Mouse (Mus musculus) adrenal gland, postnatal 10 days (tissue): Measurements from ENCODE around the gene Hist1h2bf. TPM values are rescaled to one million over a fixed set of nuclear protein-coding genes. Genes with fewer than 3 reads are reported as not detected.
"Not testable (repeated sequence)": the region's sequence is repeated elsewhere in the genome, so short reads cannot be mapped to it uniquely, and the experiment has no call there.

Experiments used
- DNase-seq: peaks from one replicate; pipeline ENCODE4 v3.0.0; 2021; ENCODE audit warnings: mixed read lengths
- long read RNA-seq, 2 experiments: library from polyadenylated mRNA; stranded (forward); transcript quantifications; one replicate each; pipeline ENCODE4 v2.0.0; 2021
- total RNA-seq, 2 experiments: library from RNA; stranded (reverse); gene quantifications; 2 replicates each; pipeline ENCODE4 v1.2.3; 2021

Gene Hist1h2bf
- total RNA-seq = 100 to 1,000 TPM; 168 to 215 TPM
- long read RNA-seq, experiment 1 = 0 reads
- long read RNA-seq, experiment 2 = 0 reads

DNA sequence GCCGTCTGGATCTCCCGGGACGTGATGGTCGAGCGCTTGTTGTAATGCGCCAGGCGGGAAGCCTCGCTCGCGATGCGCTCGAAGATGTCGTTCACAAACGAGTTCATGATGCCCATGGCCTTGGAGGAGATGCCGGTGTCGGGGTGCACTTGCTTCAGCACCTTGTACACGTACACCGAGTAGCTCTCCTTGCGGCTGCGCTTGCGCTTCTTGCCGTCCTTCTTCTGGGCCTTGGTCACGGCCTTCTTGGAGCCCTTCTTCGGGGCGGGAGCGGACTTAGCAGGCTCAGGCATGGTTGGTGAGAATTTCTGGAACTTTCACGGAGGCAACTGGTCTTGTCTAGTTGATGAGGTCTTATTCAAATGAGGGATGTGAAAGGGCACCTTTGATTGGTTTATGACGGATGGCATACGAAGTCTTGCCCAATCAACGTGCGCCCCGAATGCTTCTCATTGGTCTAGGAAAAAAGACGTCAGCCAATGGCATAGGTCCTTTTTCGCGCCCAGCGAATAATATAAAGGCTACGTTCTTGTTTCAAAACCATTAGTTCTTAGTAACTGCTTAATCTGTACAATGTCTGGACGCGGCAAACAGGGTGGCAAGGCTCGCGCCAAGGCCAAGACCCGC, at the start of gene Hist1h2bf, which contains the start of gene Hist1h2ad:
Gene Hist1h2bf, minus strand, starts transcription at position 299 of the 627 bp plus-strand sequence.
Gene Hist1h2ad, plus strand, starts transcription at position 484 of the 627 bp plus-strand sequence.
- peak; percentile 88 for DNase-seq

DNA sequence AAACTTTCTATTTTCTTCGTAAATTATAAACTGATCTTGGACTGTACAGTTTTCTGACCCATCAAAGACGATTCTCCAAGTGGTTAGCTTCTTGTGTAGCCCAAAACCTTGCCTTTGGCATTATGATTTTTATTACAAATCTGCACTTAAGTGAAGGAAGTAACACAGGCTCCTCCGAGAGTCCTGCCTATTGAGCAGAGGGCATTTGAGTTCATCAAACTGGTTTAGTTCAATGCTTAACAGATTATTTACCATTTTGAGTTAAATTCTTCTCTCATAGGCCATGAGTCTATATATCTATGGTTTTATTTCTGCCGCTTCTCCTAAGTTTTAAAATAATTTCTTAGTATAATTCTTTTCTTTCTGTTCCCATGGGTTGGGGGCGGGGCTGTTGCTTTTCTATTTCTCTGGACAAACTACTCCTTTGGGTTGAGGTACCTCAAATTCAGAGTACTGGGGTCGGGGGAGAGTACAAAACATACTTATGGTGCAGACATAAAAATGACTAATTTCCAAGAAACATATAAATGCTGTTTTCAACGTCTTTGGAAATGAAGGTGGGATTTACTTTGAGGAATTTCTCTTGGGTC, 49.0 kb upstream of the Hist1h2bf start:
- peak; percentile 13 for DNase-seq

DNA sequence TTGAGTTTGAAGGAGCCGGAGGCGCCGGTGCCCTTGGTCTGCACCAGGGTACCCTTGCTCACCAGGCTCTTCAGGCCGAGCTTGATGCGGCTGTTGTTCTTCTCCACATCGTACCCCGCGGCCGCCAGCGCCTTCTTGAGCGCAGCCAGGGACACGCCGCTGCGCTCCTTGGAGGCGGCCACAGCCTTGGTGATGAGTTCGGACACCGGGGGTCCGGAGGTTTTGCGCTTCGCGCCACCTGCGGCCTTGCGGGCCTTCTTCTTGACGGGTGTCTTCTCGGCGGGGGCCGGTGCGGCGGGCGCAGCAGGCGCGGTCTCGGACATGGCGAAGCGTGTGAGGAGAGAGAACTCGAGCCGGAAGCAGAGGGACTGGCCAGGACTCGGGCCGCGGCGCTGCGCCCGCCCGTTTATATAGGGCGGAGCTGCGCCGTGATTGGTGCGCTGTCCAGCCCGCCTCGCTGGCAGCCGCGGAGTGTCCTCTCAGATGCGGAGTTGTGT, 48.2 kb upstream of the Hist1h2bf start, which contains the start of gene Hist1h1e:
Gene Hist1h1e, minus strand, starts transcription at position 384 of the 497 bp plus-strand sequence.
- peak; percentile 97 for DNase-seq

DNA sequence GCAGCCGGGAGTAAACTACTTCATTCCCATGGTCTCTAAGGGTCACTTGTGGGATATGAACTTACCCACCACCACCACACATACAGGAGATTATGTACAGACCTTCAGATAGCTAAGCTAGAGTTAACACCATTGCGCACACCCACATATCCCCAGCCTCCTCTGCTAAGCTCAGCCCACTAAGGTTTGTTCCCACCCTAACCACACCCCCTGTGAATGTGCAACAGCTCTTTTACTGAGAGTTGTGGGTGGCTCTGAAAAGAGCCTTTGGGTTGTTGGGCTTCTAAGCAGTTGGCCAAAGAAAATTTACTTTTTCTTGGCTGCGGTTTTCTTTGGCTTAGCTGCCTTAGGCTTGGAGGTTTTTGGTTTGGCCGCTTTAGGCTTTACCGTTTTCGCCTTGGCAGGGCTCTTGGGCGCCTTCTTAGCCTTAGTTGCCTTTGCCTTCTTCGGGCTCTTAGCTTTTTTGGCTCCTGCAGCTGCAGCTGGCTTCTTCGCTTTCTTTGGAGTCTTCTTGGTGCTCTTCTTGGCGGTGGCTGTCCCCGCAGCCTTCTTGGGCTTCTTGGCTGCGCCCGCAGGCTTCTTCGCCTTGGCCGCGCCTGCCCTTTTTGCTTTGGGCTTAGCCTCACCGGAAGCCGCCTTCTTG, 47.7 kb upstream of the Hist1h2bf start:
- DNase-seq = peak; percentile 82

DNA sequence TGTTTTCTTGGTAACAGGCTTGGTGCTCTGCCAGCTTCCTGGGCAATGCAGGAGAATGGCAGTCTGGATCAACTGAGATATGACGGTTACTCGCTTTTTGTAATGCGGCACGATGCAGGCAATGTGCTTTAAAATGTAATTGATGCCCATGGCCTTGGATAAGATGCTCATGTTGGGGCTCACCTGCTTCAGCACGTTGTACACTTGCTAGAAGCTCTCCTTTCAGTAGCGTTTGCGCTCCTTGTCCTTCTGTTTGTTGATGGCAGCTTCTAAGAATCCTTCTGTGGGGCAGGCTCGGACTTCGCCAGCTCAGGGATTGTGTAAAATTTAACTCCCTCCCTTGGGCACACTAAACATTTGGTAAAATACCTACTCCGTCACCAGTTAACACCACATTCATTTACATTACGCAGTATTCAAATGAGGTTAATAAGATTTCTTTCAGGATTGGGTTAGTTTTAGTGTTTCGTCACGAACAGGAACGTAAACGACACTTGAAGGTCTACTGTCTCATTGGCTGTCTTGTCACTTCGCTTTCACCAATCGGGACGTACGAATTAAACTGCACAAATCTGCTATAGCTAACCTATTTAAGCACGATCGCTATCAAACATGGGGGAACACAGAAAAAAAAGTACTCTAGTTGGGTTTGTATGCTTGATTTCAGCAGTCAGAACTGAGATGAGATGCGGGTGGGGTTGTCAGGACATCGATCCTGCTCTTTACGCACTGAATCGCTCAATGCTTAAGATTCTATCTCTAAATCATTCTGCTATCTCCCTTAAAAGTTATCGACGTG, 46.9 kb upstream of the Hist1h2bf start, which contains the start of gene Hist1h2be:
Gene Hist1h2be, minus strand, starts transcription at position 392 of the 799 bp plus-strand sequence.
- peak; percentile 79 for DNase-seq

DNA sequence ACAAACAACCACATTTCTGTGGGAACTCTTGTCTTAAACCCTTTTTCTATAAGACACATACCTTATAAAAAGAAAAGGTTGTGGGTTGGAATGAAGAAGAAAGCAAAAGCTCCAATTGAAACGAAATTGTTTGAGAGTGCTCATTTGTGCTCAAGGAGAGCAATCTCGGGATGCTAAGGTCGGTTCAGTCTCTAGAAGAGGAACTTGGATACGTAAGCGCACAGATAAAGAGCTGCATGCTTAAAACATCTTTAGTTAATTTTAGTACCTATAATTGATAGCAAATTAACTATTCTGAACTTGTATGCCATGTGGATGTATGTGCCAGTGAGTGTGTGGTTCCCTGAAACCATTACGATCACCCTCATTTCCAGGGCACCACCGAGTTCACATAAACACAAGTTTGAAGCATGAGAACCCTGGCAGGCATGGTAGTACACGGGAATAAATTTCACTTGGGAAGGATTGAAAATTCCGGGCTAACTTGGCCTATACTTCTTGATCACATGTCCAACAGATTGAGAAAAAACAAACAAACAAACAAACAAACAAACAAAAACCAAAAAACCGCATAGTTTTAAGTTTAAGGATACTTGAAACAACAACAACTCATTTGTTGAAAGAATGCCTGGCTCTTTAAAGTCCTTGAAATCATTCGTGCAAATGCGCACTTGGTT, 46.2 kb upstream of the Hist1h2bf start:
- no peak for DNase-seq

DNA sequence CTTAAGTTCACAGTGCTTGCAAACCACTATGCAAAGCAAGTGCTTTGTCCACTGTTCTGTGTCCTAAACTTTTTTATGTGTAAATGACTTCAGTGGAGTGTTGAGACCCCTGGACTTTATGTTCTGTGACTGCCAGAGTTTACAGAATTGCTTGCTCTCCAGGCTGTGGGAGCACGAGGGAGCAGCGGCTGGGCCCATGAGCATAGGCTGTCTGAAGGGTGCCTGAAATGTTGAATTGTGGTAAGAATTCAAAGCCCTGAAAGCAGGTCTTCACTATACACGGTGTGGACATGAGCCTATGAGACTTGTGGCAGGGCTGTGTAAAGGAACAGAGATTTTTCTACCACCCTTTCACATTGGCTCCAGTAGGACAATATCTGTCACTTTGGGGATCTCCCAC, 37.6 kb upstream of the Hist1h2bf start:
- DNase-seq = no peak

DNA sequence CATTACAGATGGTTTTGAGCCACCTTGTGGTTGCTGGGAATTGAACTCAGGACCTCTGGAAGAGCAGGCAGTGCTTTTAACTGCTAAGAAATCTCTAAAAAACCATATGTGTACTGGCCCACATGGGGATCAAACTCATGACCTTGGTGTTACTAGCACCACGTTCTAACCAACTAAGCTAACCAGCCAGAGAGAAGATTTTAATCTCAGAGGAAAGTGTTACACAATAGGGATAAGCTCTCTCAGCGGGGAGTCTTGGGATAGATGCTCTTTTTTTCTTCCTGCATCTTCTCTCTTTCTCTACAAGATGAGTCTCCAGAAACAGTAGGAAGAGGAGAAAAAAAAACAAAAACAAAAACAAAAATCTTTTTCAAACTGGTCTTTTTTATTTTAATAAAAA, 36.4 kb upstream of the Hist1h2bf start:
- no peak for DNase-seq

DNA sequence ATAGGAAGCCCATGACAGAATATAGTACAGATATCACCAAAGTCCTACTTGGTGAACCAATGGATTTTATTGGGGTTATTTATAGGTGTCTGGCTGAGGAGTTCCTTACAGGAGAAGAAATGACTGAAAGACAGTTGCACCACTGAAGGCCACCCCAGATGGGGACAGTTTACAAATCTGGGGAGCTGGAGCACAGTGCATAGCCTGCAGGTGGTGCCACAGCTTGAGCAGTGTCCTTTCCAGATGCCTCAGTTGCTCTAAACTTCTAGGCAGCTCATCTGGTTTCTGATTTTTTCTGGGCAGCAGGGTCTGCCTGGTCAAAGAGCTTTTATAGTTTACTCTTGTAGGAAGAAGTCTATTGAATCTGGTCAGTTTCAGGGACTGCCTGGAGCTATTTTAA, 35.8 kb upstream of the Hist1h2bf start:
- DNase-seq = no peak

DNA sequence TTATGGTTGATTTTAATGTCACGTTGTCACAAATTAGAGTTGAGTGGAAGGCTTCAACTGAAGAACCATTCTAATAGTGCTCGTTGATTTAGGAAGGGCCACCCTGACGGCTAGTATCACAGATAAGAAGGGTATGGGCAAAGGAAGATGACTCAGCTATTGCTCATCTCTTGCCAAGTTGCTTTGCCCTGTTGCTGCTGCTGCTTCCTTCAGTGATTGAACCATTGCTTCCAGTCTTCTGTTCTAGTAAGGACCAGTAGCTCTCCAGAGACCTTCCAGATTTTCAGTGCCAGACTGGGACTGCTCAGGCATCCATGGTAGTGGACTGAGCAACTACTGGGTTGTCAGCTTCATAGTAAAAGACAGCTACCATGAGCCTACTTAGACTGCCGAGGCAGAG, 35.2 kb upstream of the Hist1h2bf start:
- DNase-seq = no peak

DNA sequence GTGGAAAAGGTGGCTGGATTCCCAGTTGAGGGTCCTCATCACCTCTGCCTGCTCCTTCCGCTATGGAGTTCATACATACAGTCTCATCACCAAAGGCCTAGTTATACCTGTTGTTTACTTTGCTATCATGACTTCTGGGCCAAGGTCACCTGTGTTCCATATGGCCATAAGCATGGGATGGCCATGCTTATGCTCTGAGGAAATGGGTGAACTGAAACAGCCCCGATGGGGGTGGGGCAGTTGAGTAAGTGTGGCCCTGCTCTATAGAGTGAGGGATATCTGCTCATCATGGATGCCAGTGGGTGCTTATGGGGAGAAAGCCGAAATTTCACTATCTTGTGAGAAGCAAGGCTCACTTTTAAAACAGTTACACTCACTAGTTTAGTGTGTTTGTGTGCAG, 31.1 kb upstream of the Hist1h2bf start:
- no peak for DNase-seq

DNA sequence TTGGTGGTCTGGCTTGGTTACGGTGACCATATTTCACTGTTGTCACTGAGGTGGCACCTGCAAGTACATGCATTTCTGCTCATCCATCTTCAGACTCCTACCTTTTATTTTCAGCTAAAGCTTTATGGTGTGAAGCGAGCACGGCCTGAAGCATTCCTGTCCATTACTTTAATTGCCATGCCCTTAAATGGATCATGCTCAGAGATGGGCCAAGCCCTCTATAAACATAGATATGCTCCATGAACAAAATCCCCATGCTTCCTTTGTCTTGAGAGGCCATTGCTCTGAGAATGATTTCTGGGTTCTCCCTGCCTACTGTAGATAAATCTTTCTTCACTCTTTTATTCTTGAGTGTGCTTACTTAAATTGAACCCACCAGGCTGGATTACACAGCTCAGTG, 30.5 kb upstream of the Hist1h2bf start:
- DNase-seq = no peak

DNA sequence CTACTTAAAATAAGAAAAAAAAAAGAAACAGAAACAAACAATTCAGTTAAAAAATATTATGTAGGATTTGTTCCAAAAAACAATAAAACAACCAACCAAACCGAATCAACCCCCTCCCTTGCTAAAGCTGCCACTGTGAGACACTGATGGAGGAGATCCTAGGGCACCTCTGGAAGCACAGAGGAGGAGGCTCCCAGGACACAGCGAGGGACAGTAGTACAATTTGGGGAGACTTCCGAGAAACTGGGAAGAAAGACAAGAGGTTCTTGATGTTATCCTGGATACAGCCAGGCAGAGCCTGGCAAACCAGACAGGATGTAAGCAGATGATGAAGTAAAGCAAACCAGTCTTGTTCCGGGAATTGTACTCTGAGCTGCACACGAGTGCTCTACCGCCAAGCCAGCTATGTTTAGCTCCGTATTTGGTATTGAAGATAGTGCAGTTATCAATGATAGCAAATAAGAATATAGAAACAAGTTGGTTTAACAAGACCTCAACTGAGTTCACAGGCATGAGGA, 29.2 kb upstream of the Hist1h2bf start:
- no peak for DNase-seq

DNA sequence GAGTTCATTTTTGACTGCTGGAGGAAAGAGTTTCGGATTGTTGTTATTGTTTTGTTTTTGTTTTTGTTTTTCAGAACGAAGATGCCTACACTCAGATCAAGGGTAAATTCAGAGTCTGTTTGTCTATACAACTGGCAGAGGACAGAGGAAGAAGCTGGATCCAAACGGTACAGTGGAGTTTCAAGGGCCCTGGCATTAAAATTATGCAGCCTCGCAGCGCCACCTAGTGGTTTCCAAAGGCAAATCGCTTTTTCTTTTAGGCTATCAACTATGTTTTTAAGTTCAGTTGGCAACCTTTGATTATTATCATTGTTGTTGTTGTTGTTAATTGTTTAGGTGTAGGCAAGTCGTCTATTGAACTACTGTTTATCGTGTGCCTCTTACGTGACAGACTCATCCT, 24.0 kb upstream of the Hist1h2bf start:
- peak; percentile 87 for DNase-seq

DNA sequence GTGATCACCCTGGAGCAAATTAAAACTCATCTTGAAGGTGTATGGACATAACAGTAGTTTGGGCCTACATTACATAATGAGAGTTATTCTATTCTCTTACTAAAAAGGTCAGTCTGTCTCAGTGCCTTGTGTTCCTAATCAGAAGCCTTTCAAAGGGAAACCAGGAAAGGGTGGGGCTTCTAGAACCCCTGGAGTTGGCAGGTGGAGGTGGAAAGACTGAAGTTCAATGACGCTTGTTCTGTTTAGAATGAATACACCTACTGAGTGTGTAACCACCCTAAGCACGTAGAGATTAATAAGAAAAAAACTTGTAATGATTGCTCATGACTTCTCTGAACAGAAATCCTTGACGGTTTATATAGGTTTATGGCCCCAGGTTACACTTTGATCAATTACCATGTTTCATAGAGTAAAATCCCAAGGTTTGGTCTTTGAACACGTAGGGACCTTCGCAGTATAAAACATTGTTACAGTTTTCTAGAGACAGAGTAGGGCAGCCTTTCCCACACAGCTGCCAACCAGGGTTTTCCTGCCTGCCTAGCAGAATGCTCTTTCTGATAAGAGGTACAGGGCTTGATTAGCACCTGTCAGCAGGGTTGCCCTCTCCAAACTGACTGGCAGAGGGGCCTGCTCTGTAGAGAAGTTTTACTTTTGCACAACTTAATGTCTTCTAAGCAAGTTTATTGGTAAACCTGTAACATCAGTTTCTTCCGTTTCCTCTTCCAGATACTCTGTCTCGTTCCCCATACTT, 21.8 kb upstream of the Hist1h2bf start:
- DNase-seq = no peak

DNA sequence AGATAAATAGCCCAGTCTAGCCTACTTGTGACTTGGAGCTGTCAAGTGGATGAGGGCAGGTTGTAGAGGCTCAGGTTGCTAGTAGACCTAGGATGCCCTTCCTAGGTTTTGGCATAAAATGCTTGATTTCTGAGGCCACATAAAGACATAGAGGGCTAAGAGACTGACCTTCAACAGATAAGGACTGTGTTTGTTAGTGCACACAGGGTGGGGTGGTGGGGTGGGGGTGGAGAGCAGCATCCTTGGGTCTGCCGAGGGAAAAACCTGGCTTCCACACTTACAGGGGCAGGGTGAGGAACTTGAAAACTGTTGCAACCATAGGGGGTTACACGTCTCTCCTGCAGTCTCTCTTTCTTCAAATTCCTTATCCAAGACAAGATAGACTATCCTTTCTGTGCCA, 21.2 kb upstream of the Hist1h2bf start:
- no peak for DNase-seq

DNA sequence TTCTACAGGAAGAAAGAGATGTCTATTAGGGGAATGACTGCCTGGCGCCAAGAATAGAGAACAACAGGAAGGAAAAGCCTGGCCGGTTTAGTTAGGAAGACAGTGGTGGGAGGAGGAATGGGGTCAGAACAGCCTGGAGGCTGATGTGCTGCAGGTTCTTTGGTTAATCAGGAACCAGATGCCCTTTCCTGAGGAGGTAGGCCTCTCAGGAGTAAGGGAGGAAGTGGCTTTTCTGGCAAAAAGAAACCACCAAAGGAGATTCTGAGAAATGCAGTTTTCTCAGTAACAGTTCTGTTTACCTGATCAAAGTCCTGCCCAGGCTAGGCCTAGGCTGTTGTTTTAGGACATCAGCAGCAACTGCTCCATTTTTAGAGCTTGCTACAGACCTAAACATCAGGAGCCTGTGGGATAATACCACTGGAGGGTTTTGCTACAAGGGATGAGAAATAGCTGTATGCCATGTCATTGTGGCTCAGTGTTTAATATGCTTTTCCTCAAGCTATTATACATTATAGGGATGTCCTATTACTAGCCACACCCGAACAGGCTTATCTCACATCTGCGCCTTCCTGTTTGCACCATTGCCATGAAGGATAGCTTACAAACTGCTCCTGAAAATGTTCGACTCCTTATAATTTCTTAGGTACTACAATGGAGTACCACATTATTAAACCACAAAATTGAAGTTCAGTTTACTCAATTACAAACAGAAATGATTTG, 19.2 kb upstream of the Hist1h2bf start:
- DNase-seq = no peak

DNA sequence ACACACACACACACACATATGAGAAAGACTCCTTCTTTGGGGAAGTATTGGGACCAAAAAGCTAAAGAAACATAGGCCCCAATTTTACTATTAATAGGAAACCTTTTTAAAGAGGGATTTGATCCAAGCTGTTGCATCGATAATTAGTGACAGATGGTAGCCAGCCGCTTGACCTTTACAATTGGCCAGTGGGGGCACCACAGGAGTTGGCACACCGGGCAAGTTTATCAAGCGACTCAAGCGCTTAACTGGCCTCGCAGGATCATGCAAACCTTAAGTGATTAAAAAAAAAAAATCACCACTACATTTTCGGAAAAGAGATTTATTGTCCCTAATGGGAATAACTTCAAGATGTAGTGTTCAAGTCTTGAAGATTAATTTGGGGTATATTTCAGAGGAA, 18.6 kb upstream of the Hist1h2bf start:
- DNase-seq = no peak

DNA sequence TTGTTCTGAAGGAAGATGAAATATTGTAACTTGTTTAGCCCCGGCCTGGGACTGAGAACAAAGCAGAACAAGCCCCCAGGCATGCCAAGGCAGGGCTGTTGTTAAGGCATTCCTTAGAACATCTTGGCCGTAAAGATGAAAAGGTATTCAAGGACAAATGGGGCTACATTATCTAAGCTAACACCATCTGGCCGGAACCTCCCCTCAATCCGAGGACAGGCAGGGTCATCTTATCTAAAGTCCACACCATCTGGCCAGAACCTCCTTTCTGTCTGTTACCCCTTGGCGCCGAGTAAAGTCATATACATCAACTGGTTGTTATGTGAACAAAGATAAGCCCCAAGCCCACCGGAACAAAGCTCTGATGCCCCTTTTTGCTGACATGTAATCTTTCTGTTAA, 17.9 kb upstream of the Hist1h2bf start:
- DNase-seq = not testable (repeated sequence)

DNA sequence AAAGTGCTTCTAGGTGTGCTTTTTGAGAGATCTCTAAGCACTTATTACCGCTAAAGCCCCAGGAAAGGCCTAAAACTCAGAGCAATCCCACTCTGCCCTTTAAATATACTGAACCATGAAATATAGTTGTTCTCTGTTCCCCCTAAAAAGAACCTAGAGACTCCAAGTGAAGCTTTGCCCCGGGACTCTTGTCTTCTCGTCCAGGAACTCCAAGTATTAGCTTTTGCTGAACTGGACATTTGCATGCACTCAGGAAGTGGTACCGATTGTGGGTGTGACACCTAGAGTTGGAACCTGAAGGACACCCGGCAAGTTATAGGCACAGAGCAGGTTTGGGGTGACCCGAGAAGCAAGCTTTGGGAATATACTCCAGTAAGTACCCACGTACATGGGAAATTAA, 17.2 kb upstream of the Hist1h2bf start:
- no peak for DNase-seq
